Mouse (Mus musculus) regulatory T cell (primary cell): ENCODE data around the gene Med13l.

Source experiments
- in situ Hi-C: fragments of 300-600 bp; cut with MboI, MseI; formaldehyde crosslinking; loops from one replicate; pipeline ENCODE4 v1.15.1; 2025; ENCODE audit warnings: high pct_unique_total_duplicates

Gene Med13l

DNA sequence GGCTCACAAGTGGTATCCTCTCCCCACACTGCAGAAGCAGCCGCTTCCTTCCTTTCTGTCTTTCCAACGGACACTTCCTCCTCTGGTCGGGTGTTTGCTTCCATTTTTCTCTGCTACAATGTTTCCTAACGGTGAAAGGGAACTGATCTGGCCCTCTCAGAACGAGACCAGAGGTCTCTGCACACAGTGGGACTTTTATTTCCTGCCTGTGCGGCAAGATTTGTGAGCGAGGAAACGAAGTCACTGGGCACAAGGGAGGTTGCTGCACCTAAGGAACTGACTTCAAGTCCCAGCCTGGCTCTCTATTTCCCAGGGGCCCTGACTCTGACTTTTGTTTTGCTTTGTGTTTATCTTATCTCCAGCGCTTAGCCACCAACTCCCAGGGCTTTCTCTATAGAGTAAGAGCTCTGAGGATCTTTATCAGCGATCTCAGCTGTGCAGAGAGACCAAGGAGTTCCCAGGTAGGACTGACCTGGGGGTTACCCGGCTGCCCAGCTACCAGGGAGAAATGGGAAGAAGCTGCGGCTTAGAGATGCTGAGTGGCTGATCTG is 4.0 kb upstream of the Med13l start:
- in situ Hi-C loops = no loop called here

DNA sequence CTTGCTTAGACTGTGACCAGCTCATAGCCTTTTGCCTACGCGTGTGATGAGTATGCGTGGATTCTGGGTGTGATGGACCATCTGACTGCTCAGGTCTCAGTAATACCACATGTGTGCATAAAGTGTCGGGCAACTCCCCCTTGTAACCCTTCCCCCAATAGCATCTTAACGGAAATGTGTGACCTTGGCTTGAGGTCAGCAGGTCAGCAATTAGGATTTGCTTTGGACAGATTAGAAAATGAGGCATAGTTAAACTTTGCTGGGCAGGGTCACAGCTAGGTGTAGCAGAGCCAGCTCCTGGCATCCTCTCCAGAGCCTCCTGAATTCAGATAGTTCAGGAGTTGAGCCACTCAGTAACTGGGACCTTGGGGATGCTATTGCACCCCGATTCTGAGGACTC is 1.6 kb upstream of the Med13l start:
- in situ Hi-C loops = no loop called here

- in situ Hi-C loops = no loop called here
These were observed 695 bp upstream of the Med13l start for GRCm38 (mm10) chr5:118559584-118560384.

DNA sequence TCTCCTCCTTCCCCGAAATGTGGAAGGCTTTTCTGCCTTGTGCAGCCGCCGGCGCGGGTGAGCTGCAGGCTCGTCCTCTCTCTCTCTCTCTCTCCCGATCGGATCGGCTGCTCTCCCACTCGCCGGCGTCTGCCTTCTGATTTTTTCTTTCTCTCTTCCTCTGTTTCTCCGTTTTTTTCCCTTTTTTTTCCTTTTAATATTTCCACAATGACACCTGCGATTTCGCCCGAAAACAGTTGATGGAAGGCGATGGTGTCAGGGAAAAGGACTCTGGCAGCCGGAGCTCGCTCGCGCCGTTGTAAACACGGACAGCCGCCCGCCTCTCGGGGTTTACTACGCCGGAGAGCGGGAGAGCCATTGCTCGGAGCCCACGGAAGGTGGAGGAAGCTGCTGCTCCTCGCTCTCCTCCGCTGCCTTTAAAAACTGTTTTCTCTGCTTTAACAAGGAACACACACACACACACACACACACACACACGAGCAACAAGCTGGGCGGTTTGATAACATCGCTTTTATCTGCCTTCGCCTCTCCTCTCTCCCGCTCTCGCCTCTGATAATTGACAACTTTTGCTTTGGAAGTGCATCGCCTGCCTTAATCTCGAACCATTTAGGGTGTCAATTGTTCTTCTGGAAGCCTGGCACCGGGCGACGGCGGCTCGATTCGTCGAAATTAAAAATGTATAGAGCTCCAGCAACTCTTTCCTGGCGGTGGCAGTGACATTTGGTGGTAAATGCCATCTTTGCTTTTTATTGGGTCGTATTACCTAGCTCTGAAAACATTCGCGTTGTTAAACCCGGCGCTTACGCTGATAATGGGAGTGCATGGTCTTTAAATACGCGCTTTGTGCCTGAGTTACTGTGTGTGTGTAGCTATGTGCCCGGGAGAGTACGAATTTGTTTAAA is 858 bp downstream of the Med13l start:
- in situ Hi-C loops = no loop called here

- in situ Hi-C loops = no loop called here
These were observed 1.7 kb downstream of the Med13l start for GRCm38 (mm10) chr5:118562206-118562605.

- in situ Hi-C loops = no loop called here
These were observed 3.1 kb downstream of the Med13l start for GRCm38 (mm10) chr5:118563590-118563989.

DNA sequence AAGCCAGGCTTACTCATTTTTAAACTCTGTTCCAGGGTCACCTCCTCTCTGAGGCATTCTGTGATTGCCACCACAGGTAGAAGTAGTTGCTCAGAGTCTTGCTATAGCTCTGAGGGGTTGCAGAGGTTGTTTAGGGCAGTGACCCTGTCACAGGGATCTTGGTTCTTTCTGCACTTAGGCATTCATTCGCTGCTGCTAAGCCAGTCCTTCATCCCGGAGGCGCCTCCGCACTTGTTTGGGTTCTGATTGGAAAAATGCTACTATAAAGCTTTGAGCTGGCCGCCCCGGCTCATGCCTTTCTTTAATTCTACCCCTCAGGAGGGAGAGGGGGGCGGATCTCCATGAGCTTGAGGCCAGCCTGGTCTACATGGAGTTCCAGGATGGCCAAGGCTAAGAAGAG is 6.9 kb downstream of the Med13l start:
- in situ Hi-C loops = no loop called here

DNA sequence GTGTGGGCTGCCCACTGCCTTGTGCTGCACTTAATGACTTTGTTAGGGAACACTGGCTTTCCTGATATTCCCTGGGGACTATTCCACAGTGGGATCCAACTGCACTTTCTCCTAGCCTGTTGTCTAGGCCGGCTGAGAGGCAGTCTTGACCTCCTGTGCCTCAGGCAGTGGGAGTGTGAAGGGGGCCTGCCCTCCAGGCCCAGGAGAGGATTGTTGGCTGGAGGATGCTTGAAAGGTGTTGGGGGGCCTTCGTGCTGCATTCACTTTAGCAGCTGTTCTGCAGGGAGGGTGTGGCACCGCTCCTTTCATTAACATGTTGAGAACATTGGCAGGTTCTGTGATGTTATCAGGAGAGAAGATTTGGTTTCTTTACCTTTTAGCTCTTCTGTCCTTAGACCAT is 8.5 kb downstream of the Med13l start:
- in situ Hi-C loops = no loop called here

- in situ Hi-C loops = no loop called here
These were observed 9.4 kb downstream of the Med13l start for GRCm38 (mm10) chr5:118569606-118570580.

GRCm38 (mm10) chr5:118571504-118571903 is 11.0 kb downstream of the Med13l start:
- in situ Hi-C loops = no loop called here

DNA sequence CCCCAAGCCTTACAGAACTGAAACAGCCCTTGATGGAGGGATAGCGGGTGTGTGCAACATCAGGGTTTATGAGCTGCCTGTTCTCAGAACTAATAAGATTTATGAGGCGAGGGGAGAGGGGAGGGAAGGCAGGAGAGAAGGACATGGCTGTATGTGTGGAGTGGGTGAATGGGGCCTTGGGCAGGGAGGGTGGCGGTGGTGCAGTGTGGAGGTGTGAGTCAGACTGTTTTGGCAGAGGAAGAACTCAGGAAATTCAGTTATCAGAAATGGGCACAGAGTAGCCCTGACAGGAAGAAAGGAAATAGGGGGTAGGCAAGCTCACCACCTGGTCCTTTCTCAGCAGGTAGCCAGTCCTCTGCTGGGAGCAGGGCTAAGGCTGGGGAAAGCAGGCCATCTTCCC is 13.8 kb downstream of the Med13l start:
- in situ Hi-C loops = no loop called here

DNA sequence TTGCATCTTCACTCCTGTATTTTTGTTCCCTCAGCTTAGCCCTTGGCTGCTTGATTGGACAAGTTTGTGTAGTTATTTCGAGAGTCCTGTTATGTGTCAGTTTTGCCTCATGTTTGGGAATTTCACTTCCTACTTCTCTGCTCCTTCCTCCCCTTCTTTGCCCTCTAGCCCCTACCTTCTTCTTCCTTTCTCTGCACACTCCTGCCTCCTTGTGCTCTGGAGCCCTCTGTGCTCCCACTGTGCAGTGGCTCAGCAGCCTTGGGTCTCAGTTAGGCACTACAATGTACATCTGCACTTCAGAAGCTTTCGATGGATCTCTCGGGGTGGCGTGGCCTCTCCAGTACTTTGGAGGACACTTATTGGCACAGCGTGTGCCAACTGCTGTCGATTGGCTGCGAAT is 14.5 kb downstream of the Med13l start:
- in situ Hi-C loops = no loop called here

- in situ Hi-C loops = no loop called here
These were observed 15.4 kb downstream of the Med13l start for GRCm38 (mm10) chr5:118575909-118576308.

DNA sequence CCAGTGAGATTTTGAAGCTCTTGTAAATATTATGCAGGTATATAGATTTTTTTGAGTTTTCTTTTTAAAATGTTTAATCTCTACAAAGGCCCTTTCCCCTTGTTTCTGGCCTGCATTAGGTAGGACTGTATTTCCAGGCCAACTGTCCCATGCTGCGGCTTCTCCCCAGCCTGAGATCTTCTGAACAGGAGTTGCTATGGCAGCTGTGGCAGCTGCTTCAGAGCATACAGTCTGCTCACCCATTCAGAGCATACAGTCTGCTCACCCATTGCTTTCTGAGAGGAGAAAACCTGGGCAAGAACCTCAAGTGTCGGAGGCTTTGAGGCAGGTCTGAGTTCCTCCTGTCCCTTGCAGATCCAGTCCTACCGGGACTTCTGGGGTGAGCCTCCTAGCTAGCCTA is 16.3 kb downstream of the Med13l start:
- in situ Hi-C loops = no loop called here

GRCm38 (mm10) chr5:118585355-118585754 is 24.9 kb downstream of the Med13l start:
- in situ Hi-C loops = no loop called here

GRCm38 (mm10) chr5:118586560-118586959 is 26.1 kb downstream of the Med13l start:
- in situ Hi-C loops = no loop called here

GRCm38 (mm10) chr5:118588381-118588925 is 28.0 kb downstream of the Med13l start:
- in situ Hi-C loops = no loop called here

DNA sequence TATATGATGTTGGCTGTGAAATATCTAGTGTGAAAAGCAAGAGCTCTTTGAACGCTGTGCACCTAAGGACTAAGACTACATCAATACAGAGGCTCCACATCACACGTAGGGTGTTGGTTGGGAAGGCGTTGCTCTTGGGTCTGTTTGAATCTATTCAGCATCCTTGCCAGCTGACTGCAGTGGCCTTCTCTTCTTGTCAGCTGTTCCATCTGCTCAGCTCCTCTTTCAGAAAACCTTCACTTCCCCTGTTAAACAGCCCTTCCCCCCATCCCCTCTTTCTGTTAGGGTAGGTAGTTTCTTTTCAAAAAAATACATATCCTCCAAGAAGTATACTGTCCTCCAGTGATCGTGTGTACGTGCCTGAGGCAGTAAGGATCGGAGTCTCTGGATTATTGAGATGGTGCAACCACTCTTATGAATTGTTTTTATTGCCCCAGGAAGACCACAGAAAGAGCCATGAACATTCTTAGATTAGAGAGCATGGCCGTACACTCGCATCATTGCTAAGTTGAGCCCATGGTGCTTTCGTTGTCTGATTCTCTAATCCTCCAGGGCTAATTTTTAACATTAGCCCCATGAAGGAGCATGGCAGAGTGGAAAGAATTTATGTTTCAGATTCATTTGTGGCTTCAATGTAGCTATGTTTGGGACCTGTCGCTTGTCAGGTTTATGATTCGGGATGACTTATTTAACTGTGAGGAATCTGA is 28.9 kb downstream of the Med13l start:
- in situ Hi-C loops = no loop called here

DNA sequence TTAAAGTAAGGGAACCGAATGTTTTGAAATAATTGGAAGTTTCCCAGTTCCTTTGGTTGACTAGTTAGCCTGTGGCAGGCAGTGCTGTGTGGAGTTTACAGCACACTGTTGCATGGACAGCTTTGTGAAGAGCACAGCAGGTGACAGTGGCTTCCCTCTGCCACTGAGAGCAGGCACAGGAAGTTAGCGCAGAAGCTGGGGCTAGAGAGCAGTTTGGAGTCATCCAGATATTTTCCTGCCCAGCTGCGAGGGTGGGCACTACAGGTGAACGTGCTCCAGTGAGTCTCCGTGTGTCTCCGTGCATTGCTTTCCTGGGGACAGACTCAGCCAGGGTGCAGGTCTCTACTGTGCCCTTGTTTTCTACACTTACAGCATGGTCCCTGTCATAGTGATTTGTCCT is 30.4 kb downstream of the Med13l start:
- in situ Hi-C loops = no loop called here

GRCm38 (mm10) chr5:118591826-118592499 is 31.5 kb downstream of the Med13l start:
- in situ Hi-C loops = no loop called here
